Mouse (Mus musculus): Measurements from ENCODE around the gene Usp34. TPM values are rescaled to one million over a fixed set of nuclear protein-coding genes. Genes with fewer than 3 reads are reported as not detected.
A peak's percentile ranks its signal among the peaks of the same experiment; 100 is the strongest.

Usp34 gene
- total and polyA plus RNA-seq, 3 experiments = 30.4 to 36.6 (median 34.9) TPM

GRCm38 (mm10) chr11:23382787-23383186 lies 76.1 kb downstream of the Usp34 start:
- Histone ChIP-seq H3K79me2 (ENCODE audit: control insufficient read depth, insufficient read depth, low read length, poor library complexity) (no peaks in the 10 kb centered on the region), H3K4me3 (ENCODE audit: control insufficient read depth in 1 of 2, insufficient read depth in 1 of 2, low read depth in 2 of 2, low read length in 2 of 2) (no peak overlapping the region), H3K27ac (ENCODE audit: control insufficient read depth, low read depth, low read length) (no peak overlapping the region), H3K9ac (ENCODE audit: control insufficient read depth, low read depth, low read length, poor library complexity, severe bottlenecking) (no peak overlapping the region), H3K4me1 (ENCODE audit: control insufficient read depth in 1 of 2, insufficient read depth in 2 of 2, low read length in 2 of 2) (no peaks in the 10 kb centered on the region), H3K27me3 (ENCODE audit: control insufficient read depth in 1 of 2, insufficient read depth in 2 of 2, low read length in 2 of 2) (no peaks in the 10 kb centered on the region), H3K9me3 (replicated peaks; ENCODE audit: insufficient read depth, low read length) (no peaks in the 10 kb centered on the region), H3K36me3 (ENCODE audit: control insufficient read depth in 1 of 2, insufficient read depth in 2 of 2, low read length in 2 of 2) (peaks cover 0 to 44% of the 10 kb centered on the region in 2 experiments; a peak in 2 of 4 replicates)
- no peak for TF ChIP-seq USF2 (IDR thresholded peaks at IDR 0.05; ENCODE audit: borderline replicate concordance in 1 of 2, insufficient read depth in 1 of 2, low read depth in 1 of 2, low read length in 2 of 2)
- no peak for TF ChIP-seq MAZ (IDR thresholded peaks at IDR 0.05; ENCODE audit: low read depth, low read length)
- TF ChIP-seq JUND (IDR thresholded peaks at IDR 0.05; ENCODE audit: low read depth, low read length) = no peak
- DNase-seq (ENCODE audit: low read depth, low spot score) = no peak

DNA sequence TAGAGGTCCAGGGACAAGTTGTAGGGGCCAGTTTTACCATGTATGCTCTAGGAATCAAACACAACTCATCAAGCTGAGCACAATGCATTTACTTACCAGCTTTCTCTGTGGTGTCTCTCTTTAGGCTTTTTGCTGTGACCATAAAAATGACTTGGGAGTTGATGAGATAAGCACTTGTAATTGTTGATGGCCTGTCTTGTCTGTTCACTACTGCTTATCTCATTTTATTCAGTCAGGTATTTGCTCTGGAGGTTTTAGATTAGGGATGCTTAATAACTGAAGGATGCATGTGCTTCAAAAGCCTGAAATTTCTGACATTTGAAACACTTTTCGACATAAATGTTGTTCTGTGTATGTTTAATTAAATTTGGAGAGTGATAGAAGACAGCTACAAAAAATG lies 83.0 kb downstream of the Usp34 start:
- peak; percentile 70 for DNase-seq (ENCODE audit: low read depth, low spot score)
- Histone ChIP-seq H3K36me3 (ENCODE audit: control insufficient read depth in 1 of 2, insufficient read depth in 2 of 2, low read length in 2 of 2) (peaks cover 35 to 49% of the 10 kb centered on the region in 2 experiments), H3K9ac (ENCODE audit: control insufficient read depth, low read depth, low read length, poor library complexity, severe bottlenecking) (no peak overlapping the region), H3K4me3 (ENCODE audit: control insufficient read depth in 1 of 2, insufficient read depth in 1 of 2, low read depth in 2 of 2, low read length in 2 of 2) (no peak overlapping the region), H3K79me2 (ENCODE audit: control insufficient read depth, insufficient read depth, low read length, poor library complexity) (no peaks in the 10 kb centered on the region; the same call in 1 of the 2 replicates), H3K4me1 (ENCODE audit: control insufficient read depth in 1 of 2, insufficient read depth in 2 of 2, low read length in 2 of 2) (peaks cover 15 to 45% of the 10 kb centered on the region in 2 experiments), H3K9me3 (replicated peaks; ENCODE audit: insufficient read depth, low read length) (no peaks in the 10 kb centered on the region), H3K27ac (ENCODE audit: control insufficient read depth, low read depth, low read length) (peak overlapping the region; percentile 73), H3K27me3 (ENCODE audit: control insufficient read depth in 1 of 2, insufficient read depth in 2 of 2, low read length in 2 of 2) (no peaks in the 10 kb centered on the region)
- TF ChIP-seq ELF1 (IDR thresholded peaks at IDR 0.05; ENCODE audit: low read depth, low read length) (no peak), MXI1 (IDR thresholded peaks at IDR 0.05; ENCODE audit: low read depth, low read length) (peak; percentile 46; the same call in 1 of the 2 replicates), GATA1 (IDR thresholded peaks at IDR 0.05; ENCODE audit: low read depth, low read length) (peak; percentile 91), ETS1 (IDR thresholded peaks at IDR 0.05; ENCODE audit: low read depth, low read length) (peak; percentile 77), USF1 (IDR thresholded peaks at IDR 0.05; ENCODE audit: low read depth, low read length) (no peak), RCOR1 (IDR thresholded peaks at IDR 0.05; ENCODE audit: low read depth, low read length) (peak; percentile 63), TCF12 (IDR thresholded peaks at IDR 0.05; ENCODE audit: low read depth, low read length) (peak; percentile 94), MAFK (IDR thresholded peaks at IDR 0.05; ENCODE audit: borderline replicate concordance, low read depth, low read length) (no peak), CHD2 (IDR thresholded peaks at IDR 0.05; ENCODE audit: low read length) (no peak), SIN3A (IDR thresholded peaks at IDR 0.05; ENCODE audit: low read length) (peak; percentile 63; the same call in 1 of the 2 replicates), UBTF (IDR thresholded peaks at IDR 0.05; ENCODE audit: borderline replicate concordance, insufficient read depth, low read depth, low read length) (no peak), EP300 (IDR thresholded peaks at IDR 0.05; ENCODE audit: low read depth in 1 of 2, low read length in 2 of 2) (peak; percentile 91 to 92), TAL1 (IDR thresholded peaks at IDR 0.05; ENCODE audit: low read length) (peak; percentile 44; the same call in 1 of the 2 replicates), MYB (IDR thresholded peaks at IDR 0.05; ENCODE audit: low read depth, low read length) (peak; percentile 65)

All from MEL (cell line).